30 mouse cellular contexts compared by ENCODE assay signal in the genomic region with DNA sequence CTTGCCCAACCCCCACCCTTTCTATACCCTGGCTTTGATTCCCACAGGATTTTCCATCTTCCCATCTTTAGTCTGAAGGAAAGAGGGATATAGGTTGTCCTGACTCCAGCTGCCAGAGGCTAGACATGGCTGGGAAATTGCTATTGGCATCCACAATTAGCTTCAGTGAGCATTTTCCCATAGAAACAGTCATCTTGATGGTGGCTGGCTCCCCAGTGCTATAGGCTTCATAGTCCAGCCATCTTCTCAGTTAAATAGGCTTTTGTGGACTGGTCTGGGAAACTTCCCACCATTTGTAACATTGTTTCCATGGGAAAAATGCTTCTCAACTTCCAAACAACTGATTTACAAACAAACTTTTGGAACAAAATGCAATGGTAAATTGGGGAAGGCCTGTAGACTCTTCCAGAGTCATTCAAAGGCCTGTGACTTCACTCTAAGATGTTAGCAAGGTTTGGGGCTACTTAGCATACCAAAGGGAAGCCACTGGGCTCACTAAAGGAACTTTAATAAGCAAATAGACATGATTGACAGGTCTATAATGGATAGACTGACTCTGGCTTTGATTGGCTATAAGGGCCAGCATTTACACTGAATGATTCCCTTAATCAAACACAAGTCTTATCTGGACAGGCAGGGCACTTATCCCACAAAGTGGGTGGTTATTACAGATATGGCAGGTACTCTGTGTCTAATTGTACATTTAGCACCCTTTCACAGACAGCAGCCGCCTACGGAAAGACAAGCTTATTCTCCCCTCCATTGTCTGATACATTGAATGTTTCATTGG. TPM values are rescaled to one million over a fixed set of nuclear protein-coding genes. Genes with fewer than 3 reads are reported as not detected.
DNase-seq lines count a peak whose midpoint lies in the region; ATAC-seq lines count a peak whose summit lies in the region.
"Had no signal": no experiment of that assay in that cellular context is flagged by ENCODE, and none has a peak within 500 bp of the region (broad histone marks: within the 10 kb centered on the region; RNA-seq: fewer than 3 reads in every experiment).

No protein-coding gene starts in this region.

- no peaks in the 10 kb centered on the region for H3K36me3 ChIP-seq in hindbrain, embryonic 11.5 days (ENCODE audit: control insufficient read depth, insufficient read depth, low read length)
- H3K36me3 ChIP-seq in hindbrain, embryonic 13.5 days: no peaks in the 10 kb centered on the region
- no peaks in the 10 kb centered on the region for H3K36me3 ChIP-seq in midbrain, embryonic 13.5 days
- H3K36me3 ChIP-seq: embryonic facial prominence, embryonic 12.5 days; G1E; intestine, embryonic 15.5 days; limb, embryonic 13.5 days had no signal

- no peak overlapping the region for H3K4me3 ChIP-seq in hindbrain, embryonic 11.5 days (ENCODE audit: low read depth, low read length)
- H3K4me3 ChIP-seq in hindbrain, embryonic 13.5 days: no peak overlapping the region
- H3K4me3 ChIP-seq in midbrain, embryonic 13.5 days (replicated peaks): no peak overlapping the region
- H3K4me3 ChIP-seq: embryonic facial prominence, embryonic 12.5 days; intestine, embryonic 15.5 days; limb, embryonic 13.5 days had no signal

- no peak overlapping the region for H3K9ac ChIP-seq in hindbrain, embryonic 11.5 days (ENCODE audit: low read depth, low read length)
- H3K9ac ChIP-seq in hindbrain, embryonic 13.5 days: no peak overlapping the region
- H3K9ac ChIP-seq in midbrain, embryonic 13.5 days (replicated peaks): no peak overlapping the region
- H3K9ac ChIP-seq: embryonic facial prominence, embryonic 12.5 days; intestine, embryonic 15.5 days; limb, embryonic 13.5 days; liver, postnatal 0 days had no signal

- H3K27ac ChIP-seq in hindbrain, embryonic 11.5 days (ENCODE audit: low read depth, low read length): no peak overlapping the region
- no peak overlapping the region for H3K27ac ChIP-seq in hindbrain, embryonic 13.5 days
- no peak overlapping the region for H3K27ac ChIP-seq in midbrain, embryonic 13.5 days
- H3K27ac ChIP-seq: embryonic facial prominence, embryonic 12.5 days; intestine, embryonic 15.5 days; kidney, postnatal 0 days; limb, embryonic 13.5 days had no signal

- H3K9me3 ChIP-seq in hindbrain, embryonic 11.5 days (ENCODE audit: control insufficient read depth, low read length): no peaks in the 10 kb centered on the region
- H3K9me3 ChIP-seq in hindbrain, embryonic 13.5 days: no peaks in the 10 kb centered on the region
- H3K9me3 ChIP-seq in midbrain, embryonic 13.5 days: no peaks in the 10 kb centered on the region
- H3K9me3 ChIP-seq: embryonic facial prominence, embryonic 12.5 days; G1E; intestine, embryonic 15.5 days; limb, embryonic 13.5 days had no signal

- peak; percentile 80 for ATAC-seq in hindbrain, embryonic 11.5 days (ENCODE audit: low FRiP score)
- no peak; the same call in 1 of the 2 replicates for ATAC-seq in hindbrain, embryonic 13.5 days (ENCODE audit: low FRiP score)
- ATAC-seq in midbrain, embryonic 13.5 days: peak; percentile 67; the same call in 1 of the 2 replicates
- ATAC-seq: hindbrain, embryonic 16.5 days; liver, postnatal 0 days had no signal

- no peaks in the 10 kb centered on the region for H3K4me1 ChIP-seq in hindbrain, embryonic 11.5 days (replicated peaks; ENCODE audit: control insufficient read depth, insufficient read depth, low read length)
- H3K4me1 ChIP-seq in hindbrain, embryonic 13.5 days (replicated peaks): no peaks in the 10 kb centered on the region
- H3K4me1 ChIP-seq in midbrain, embryonic 13.5 days (replicated peaks): 0 out of 2 replicates have a peak, but pooled peaks cover 3% of the 10 kb centered on the region
- H3K4me1 ChIP-seq: embryonic facial prominence, embryonic 12.5 days; intestine, embryonic 15.5 days; limb, embryonic 13.5 days had no signal

- DNase-seq in embryo, embryonic 11 days: peak; percentile 1
- DNase-seq in embryo, embryonic 9.5 days (ENCODE audit: extremely low spot score): no peak
- no peak for DNase-seq in hindbrain, embryonic 11.5 days (ENCODE audit: low spot score)
- peak; percentile 0 for DNase-seq in ZHBTc4 (ENCODE audit: low read depth, low spot score)
- DNase-seq in right cerebral cortex, postnatal 4 days: no peak
- DNase-seq: adrenal gland, postnatal 10 days; cerebellum, adult 11-12 months; cerebellum, postnatal 10 days; gastrocnemius, postnatal 10 days; heart, postnatal 14 days; kidney, adult 8-10 months; kidney, postnatal 4 days; liver, postnatal 0 days; lung, postnatal 36 days; thymus, postnatal 4 days had no signal

- WGBS in hindbrain, embryonic 11.5 days: 62% methylated on average over 2 of the region's 2 CpGs
- 52% methylated on average over 2 of the region's 2 CpGs for WGBS in hindbrain, embryonic 13.5 days
- WGBS in midbrain, embryonic 13.5 days: 55% methylated on average over 2 of the region's 2 CpGs

- H3K4me2 ChIP-seq in hindbrain, embryonic 11.5 days (replicated peaks; ENCODE audit: low read depth, low read length): no peak overlapping the region
- no peak overlapping the region for H3K4me2 ChIP-seq in hindbrain, embryonic 13.5 days
- no peak overlapping the region for H3K4me2 ChIP-seq in midbrain, embryonic 13.5 days (replicated peaks)
- H3K4me2 ChIP-seq: embryonic facial prominence, embryonic 12.5 days; intestine, embryonic 15.5 days; limb, embryonic 13.5 days; liver, embryonic 11.5 days had no signal

- H3K27me3 ChIP-seq in hindbrain, embryonic 11.5 days (ENCODE audit: control insufficient read depth, insufficient read depth, low read length): no peaks in the 10 kb centered on the region
- H3K27me3 ChIP-seq in hindbrain, embryonic 13.5 days: no peaks in the 10 kb centered on the region
- H3K27me3 ChIP-seq in midbrain, embryonic 13.5 days: no peaks in the 10 kb centered on the region
- H3K27me3 ChIP-seq: embryonic facial prominence, embryonic 12.5 days; intestine, embryonic 15.5 days; limb, embryonic 13.5 days had no signal

RNA-seq across cellular contexts. Expression of a gene that starts 31.9 kb away (rescaled TPM):
- 0.53 TPM in 1 of 2 replicates, not detected in the other for polyA plus RNA-seq in hindbrain, embryonic 11.5 days (2014; fragmentation: Nextera tagmentation; extraction: Ambion mirVana)
- polyA plus RNA-seq in hindbrain, embryonic 13.5 days (2015; fragmentation: Nextera tagmentation; extraction: Ambion mirVana): not detected in 2 replicates
- polyA plus RNA-seq in midbrain, embryonic 13.5 days (2015; fragmentation: Nextera tagmentation; extraction: Ambion mirVana): not detected in 2 replicates
- polyA plus RNA-seq: embryonic facial prominence, embryonic 12.5 days; G1E; heart, embryonic 14.5 days; hindbrain, embryonic 16.5 days; intestine, embryonic 15.5 days; kidney, postnatal 0 days; limb, embryonic 13.5 days; liver, embryonic 11.5 days; liver, postnatal 0 days; lung, embryonic 16.5 days; neural tube, embryonic 14.5 days; small intestine, adult 2 months; stomach, embryonic 14.5 days; thymus, postnatal 0 days had no signal

Comparison
In these comparisons a context has a peak if more than half of its experiments do, and no peak if none do; other contexts are left out.
1. DNase-seq: peak in embryo, embryonic 11 days (single experiment) and ZHBTc4 (single experiment); none in embryo, embryonic 9.5 days (single experiment), hindbrain, embryonic 11.5 days (single experiment) and right cerebral cortex, postnatal 4 days (single experiment).